9 mouse cellular contexts compared by ENCODE assay signal in the genomic region with DNA sequence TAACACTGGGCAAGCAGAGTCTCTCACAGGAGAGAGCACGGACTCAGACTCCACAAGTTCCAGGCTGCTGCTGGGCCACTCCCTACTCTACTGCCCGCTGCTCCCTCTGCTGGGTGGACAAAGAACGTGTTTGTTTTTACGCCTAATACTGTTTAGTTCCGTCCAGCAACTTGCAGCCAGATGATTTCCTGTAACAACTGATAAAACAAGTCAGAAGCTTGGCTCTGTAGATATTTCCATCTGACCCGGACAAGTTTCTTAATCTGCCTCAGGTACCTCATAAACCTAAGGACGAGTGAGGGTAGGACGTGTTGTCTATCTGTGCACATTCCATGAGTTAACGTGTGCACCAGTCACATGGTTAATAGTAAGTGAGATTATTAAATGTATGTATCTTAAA. TPM values are rescaled to one million over a fixed set of nuclear protein-coding genes. Genes with fewer than 3 reads are reported as not detected.
DNase-seq lines count a peak whose midpoint lies in the region; ATAC-seq lines count a peak whose summit lies in the region.
"Had no signal": no experiment of that assay in that cellular context is flagged by ENCODE, and none has a peak within 500 bp of the region (broad histone marks: within the 10 kb centered on the region; RNA-seq: fewer than 3 reads in every experiment).

No protein-coding gene starts in this region.

- peak; percentile 92 for ATAC-seq in erythroblast, adult 5-6 weeks (replicated peaks; ENCODE audit: low FRiP score, poor library complexity, severe bottlenecking)
- peak; percentile 73 to 85 for ATAC-seq in hematopoietic stem cell, adult 5-6 weeks (replicated peaks in 1 of 2; ENCODE audit: insufficient read depth in 1 of 2, low FRiP score in 2 of 2, low TSS enrichment in 1 of 2, low read depth in 1 of 2, poor library complexity in 2 of 2, severe bottlenecking in 2 of 2)
- ATAC-seq in limb, embryonic 13.5 days (ENCODE audit: low FRiP score, low read depth) = 0 out of 2 replicates have a peak, but pooled peaks have one; percentile 15
- peak; percentile 88; the same call in 1 of the 2 replicates for ATAC-seq in monocyte, adult 5-6 weeks (replicated peaks; ENCODE audit: insufficient number of reproducible peaks, low FRiP score, low TSS enrichment, poor library complexity, severe bottlenecking)
- ATAC-seq in inflammation-experienced regulatory T-cells, adult 6 months = no peak

- H3K4me1 ChIP-seq in limb, embryonic 13.5 days = peaks cover 24% of the 10 kb centered on the region

- H3K36me3 ChIP-seq in limb, embryonic 13.5 days = peaks cover 45% of the 10 kb centered on the region

- no peak overlapping the region for H3K4me2 ChIP-seq in limb, embryonic 13.5 days (replicated peaks)

- no peak overlapping the region for H3K9ac ChIP-seq in limb, embryonic 13.5 days

- no peaks in the 10 kb centered on the region for H3K27me3 ChIP-seq in limb, embryonic 13.5 days

- no peak overlapping the region for H3K27ac ChIP-seq in limb, embryonic 13.5 days

- no peak overlapping the region for H3K4me3 ChIP-seq in limb, embryonic 13.5 days
- H3K4me3 ChIP-seq: myocyte had no signal

- peak; percentile 41 for DNase-seq in ovary, postnatal 36 days (ENCODE audit: low spot score)
- DNase-seq in ovary, adult 18-20 months (ENCODE audit: low spot score) = no peak
- DNase-seq in adrenal gland, adult 18-20 months (ENCODE audit: low spot score in 2 of 2) = peak; percentile 39 to 54

- H3K9me3 ChIP-seq in limb, embryonic 13.5 days = no peaks in the 10 kb centered on the region

- 39% methylated on average over 9 of the region's 9 CpGs for WGBS in limb, embryonic 13.5 days

RNA-seq across cellular contexts. Expression of a gene that starts 10.4 kb away (rescaled TPM):
- total RNA-seq in adrenal gland, adult 18-20 months (2021) = 10 to 100 TPM; 28.7 to 30.8 TPM
- total RNA-seq in erythroblast, adult 5-6 weeks (2015; ENCODE audit: low replicate concordance) = 20.5 and 24.2 TPM in 2 replicates
- 56.7 and 70.5 TPM in 2 replicates for total RNA-seq in erythroblast, adult 5-6 weeks (2017; ENCODE audit: low replicate concordance)
- total RNA-seq in hematopoietic stem cell, adult 5-6 weeks (2017) = 26.5 and 28.8 TPM in 2 replicates
- 24.6 and 26.9 TPM in 2 replicates for polyA plus RNA-seq in limb, embryonic 13.5 days (2015; fragmentation: Nextera tagmentation; extraction: Ambion mirVana)
- 48.5 to 64.0 TPM (median 63.6 TPM) in 3 replicates for total RNA-seq in monocyte, adult 5-6 weeks (2017)
- 10 to 100 TPM in 2 of 3 experiments, 1 to 10 TPM in 1; 8.1 to 12.1 (median 11.4) TPM for polyA plus RNA-seq in inflammation-experienced regulatory T-cells, adult 6 months (2017; shearing (Covaris generic))

RNA-seq across cellular contexts. Expression of a gene that starts 14.4 kb away (rescaled TPM):
- under 1 TPM; 0.16 to 0.17 TPM for total RNA-seq in adrenal gland, adult 18-20 months (2021)
- total RNA-seq in erythroblast, adult 5-6 weeks (2015; ENCODE audit: low replicate concordance) = not detected in 2 replicates
- not detected in 2 replicates for total RNA-seq in erythroblast, adult 5-6 weeks (2017; ENCODE audit: low replicate concordance)
- total RNA-seq in hematopoietic stem cell, adult 5-6 weeks (2017) = not detected in 2 replicates
- 2.1 and 2.2 TPM in 2 replicates for polyA plus RNA-seq in limb, embryonic 13.5 days (2015; fragmentation: Nextera tagmentation; extraction: Ambion mirVana)
- total RNA-seq in monocyte, adult 5-6 weeks (2017) = 0.19 TPM in 1 of 3 replicates, not detected in the others
- polyA plus RNA-seq in inflammation-experienced regulatory T-cells, adult 6 months (2017; shearing (Covaris generic)) = not detected
- polyA plus RNA-seq: myocyte had no signal
